Mouse (Mus musculus): ENCODE data around the gene Ndrg3. TPM values are rescaled to one million over a fixed set of nuclear protein-coding genes. Genes with fewer than 3 reads are reported as not detected.

The Ndrg3 gene
- 77.1 TPM for polyA plus RNA-seq (2014; fragmentation: Illumina TruSeq; extraction: RNeasy Lipid Tissue Mini Kit (QIAGEN cat#74804); ENCODE audit: low read depth, low replicate concordance)

DNA sequence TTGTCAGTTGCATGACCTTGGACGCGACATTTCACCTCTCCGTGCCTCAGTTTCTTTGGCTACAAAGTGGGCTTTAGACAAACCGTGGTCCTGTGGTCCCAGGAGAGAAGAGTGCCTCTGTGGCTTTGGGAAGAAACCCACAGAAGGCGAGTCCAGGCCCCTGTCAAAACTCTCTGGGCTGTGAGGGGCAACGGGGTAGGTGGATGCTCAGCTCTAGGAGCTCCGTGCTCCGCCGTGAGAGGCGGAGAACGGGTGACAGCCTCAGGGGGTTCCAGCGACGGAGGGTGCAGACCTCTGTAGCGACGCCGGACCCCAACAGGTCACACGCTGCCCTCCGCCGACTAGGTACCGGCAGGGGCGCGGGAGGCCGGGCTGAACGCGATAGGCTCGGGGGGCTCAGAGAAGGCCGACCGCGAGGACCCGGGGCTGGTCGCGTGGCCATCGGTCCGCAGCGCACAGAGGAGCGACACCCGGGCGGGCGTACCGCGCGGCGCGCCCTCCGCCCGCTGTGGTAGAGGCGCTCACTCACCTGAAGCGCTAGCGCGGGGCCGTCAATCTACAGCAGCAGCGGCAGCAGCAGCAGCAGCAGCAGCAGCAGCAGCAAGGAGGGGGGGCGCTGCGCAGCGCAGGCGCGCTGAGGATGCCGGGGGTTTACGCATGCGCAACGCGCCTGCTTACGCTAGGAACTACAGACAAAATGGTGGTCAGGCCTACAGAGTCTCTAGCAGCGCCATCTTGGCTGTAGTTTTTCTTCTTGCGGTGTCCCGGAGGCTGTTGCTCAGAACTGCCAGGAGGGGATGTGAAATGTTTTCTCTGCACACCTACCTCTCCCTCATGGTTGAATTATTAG is at the start of gene Ndrg3:
Gene Ndrg3 (minus strand): TSS at position 587 of the 850 bp plus-strand sequence.

DNA sequence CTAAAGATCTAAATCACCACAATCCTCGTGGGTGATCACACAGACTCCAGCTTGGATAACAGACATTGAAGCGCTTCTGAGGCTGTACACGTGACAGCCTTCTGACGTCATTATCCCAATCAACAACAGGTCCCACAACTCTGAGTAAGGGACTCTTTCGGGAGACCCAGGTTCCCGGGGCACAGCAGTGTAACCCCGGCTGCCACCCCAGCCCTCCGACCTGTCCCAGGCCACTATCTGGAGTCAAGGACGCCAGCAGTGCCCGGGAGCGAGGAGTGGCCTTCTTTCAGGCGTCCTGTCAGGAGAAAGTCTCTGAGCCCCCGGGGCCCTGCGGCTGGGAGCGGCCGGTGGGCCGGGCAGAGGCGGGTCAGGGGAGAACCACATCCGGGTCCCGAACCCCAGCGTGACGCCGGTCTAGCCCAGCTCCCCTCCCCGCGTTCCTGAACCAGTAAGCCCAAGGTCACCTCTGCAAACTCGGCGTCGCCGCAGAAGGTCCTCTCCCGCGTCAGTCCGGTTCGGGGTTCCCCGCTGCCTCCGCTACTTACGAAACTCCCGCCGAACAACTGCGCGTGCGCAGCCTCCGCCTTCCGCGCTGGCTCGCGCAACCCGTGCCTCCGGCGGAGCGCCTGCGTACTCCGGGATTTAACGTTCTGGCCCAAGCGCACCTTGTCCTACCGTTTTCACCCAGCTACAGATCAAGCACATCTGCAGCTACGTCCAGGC is 14.8 kb upstream of the Ndrg3 start, which contains the start of gene Dsn1:
Gene Dsn1 (minus strand): TSS at position 644 of the 723 bp plus-strand sequence.

DNA sequence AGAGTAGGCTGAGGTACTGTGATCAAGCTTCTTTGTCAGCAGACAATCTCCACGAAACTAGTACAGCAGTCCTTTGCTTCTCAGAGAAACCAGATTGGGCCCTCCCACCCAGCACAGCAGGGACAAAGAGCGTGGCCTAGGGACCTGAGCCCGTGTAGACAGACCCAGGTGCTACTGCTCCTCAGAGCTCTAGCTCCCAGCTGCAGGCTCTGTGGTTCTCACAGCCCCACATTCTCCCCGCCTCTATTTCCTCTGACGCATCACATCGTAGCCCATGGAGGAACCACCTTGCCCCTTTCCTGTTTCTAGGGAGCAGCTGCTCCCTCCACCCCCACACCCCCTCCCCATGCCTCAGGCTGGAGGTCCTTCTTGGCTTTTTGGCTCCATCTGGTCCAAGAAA is 104.8 kb downstream of the Ndrg3 start, which contains the start of gene Sla2:
Gene Sla2 (minus strand): TSS at position 176 of the 400 bp plus-strand sequence.

Other genes with a start within 250 kb of the Ndrg3 start
- gene Myl9, start 216.6 kb downstream of the Ndrg3 start, polyA plus RNA-seq (2014; fragmentation: Illumina TruSeq; extraction: RNeasy Lipid Tissue Mini Kit (QIAGEN cat#74804); ENCODE audit: low read depth, low replicate concordance), result 7.4 TPM
- 0.77 TPM for gene Tgif2, start 152.0 kb downstream of the Ndrg3 start, polyA plus RNA-seq (2014; fragmentation: Illumina TruSeq; extraction: RNeasy Lipid Tissue Mini Kit (QIAGEN cat#74804); ENCODE audit: low read depth, low replicate concordance)
- gene 4930518I15Rik, start 134.1 kb downstream of the Ndrg3 start, polyA plus RNA-seq (2014; fragmentation: Illumina TruSeq; extraction: RNeasy Lipid Tissue Mini Kit (QIAGEN cat#74804); ENCODE audit: low read depth, low replicate concordance), result 0.81 TPM
- 150 TPM for gene Rab5if, start 128.9 kb downstream of the Ndrg3 start, polyA plus RNA-seq (2014; fragmentation: Illumina TruSeq; extraction: RNeasy Lipid Tissue Mini Kit (QIAGEN cat#74804); ENCODE audit: low read depth, low replicate concordance)
- not detected for gene Sla2, start 104.9 kb downstream of the Ndrg3 start, polyA plus RNA-seq (2014; fragmentation: Illumina TruSeq; extraction: RNeasy Lipid Tissue Mini Kit (QIAGEN cat#74804); ENCODE audit: low read depth, low replicate concordance)
- gene Dsn1, start 15.1 kb upstream of the Ndrg3 start, polyA plus RNA-seq (2014; fragmentation: Illumina TruSeq; extraction: RNeasy Lipid Tissue Mini Kit (QIAGEN cat#74804); ENCODE audit: low read depth, low replicate concordance), result 7.1 TPM
- 0.32 TPM for gene Soga1, start 87.2 kb upstream of the Ndrg3 start, polyA plus RNA-seq (2014; fragmentation: Illumina TruSeq; extraction: RNeasy Lipid Tissue Mini Kit (QIAGEN cat#74804); ENCODE audit: low read depth, low replicate concordance)
- 0.93 TPM for gene Tldc2, start 95.0 kb upstream of the Ndrg3 start, polyA plus RNA-seq (2014; fragmentation: Illumina TruSeq; extraction: RNeasy Lipid Tissue Mini Kit (QIAGEN cat#74804); ENCODE audit: low read depth, low replicate concordance)
- 71.0 TPM for gene Samhd1, start 143.2 kb upstream of the Ndrg3 start, polyA plus RNA-seq (2014; fragmentation: Illumina TruSeq; extraction: RNeasy Lipid Tissue Mini Kit (QIAGEN cat#74804); ENCODE audit: low read depth, low replicate concordance)
- 15.5 TPM for gene Rbl1, start 212.5 kb upstream of the Ndrg3 start, polyA plus RNA-seq (2014; fragmentation: Illumina TruSeq; extraction: RNeasy Lipid Tissue Mini Kit (QIAGEN cat#74804); ENCODE audit: low read depth, low replicate concordance)

Measured in kidney, adult 10 weeks (tissue).